26 mouse cellular contexts compared by ENCODE assay signal in the genomic region with DNA sequence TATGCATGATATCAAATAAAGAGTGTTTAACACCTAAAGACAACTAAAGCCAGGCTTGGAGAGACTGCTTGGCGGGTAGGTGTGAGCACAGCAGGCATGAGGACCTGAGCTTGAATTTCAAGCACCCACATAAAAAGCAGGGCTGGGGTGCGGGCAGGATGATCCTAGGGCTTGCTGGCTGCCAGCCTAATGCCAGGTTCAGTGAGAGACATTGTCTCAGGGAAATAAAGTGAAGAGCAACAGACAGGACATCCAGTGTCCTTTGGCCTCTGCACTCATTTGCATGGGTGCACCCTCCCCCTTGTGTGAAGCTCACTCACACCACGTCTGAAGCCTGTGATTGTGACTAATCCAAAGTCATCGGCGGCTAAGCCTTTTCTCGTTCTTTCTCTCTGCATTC. TPM values are rescaled to one million over a fixed set of nuclear protein-coding genes. Genes with fewer than 3 reads are reported as not detected.
DNase-seq lines count a peak whose midpoint lies in the region; TF ChIP-seq lines count a peak whose summit lies in the region.
"Had no signal": no experiment of that assay in that cellular context is flagged by ENCODE, and none has a peak within 500 bp of the region (broad histone marks: within the 10 kb centered on the region; RNA-seq: fewer than 3 reads in every experiment).

No protein-coding gene starts in this region.

- H3K4me1 ChIP-seq in kidney, adult 2 months (ENCODE audit: control insufficient read depth, insufficient read depth, low read length): peaks cover 3% of the 10 kb centered on the region; the same call in 1 of the 2 replicates
- H3K4me1 ChIP-seq: hindbrain, embryonic 10.5 days; liver, embryonic 12.5 days had no signal

- 46% methylated on average over 6 of the region's 6 CpGs for WGBS in kidney, adult 2 months

- H3K36me3 ChIP-seq in kidney, adult 2 months (ENCODE audit: control insufficient read depth, insufficient read depth, low read length): no peaks in the 10 kb centered on the region
- H3K36me3 ChIP-seq: hindbrain, embryonic 10.5 days; intestine, embryonic 15.5 days; liver, embryonic 12.5 days had no signal

- no peak for TF ChIP-seq POLR2A in kidney, adult 2 months (IDR thresholded peaks at IDR 0.05; ENCODE audit: low read depth, low read length)

- H3K27me3 ChIP-seq in kidney, adult 2 months (replicated peaks; ENCODE audit: control insufficient read depth, insufficient read depth, low read length): no peaks in the 10 kb centered on the region
- H3K27me3 ChIP-seq: intestine, embryonic 15.5 days; liver, embryonic 12.5 days; Patski had no signal

- TF ChIP-seq CTCF in kidney, adult 2 months (conservative IDR thresholded peaks at IDR 0.05; ENCODE audit: insufficient read depth, insufficient read length, low read depth, low read length): no peak

- no peak overlapping the region for H3K4me3 ChIP-seq in kidney, adult 2 months (ENCODE audit: insufficient read depth, low read depth, low read length)
- H3K4me3 ChIP-seq: erythroblast, embryonic 14.5 days; hindbrain, embryonic 10.5 days; intestine, embryonic 15.5 days; liver, embryonic 12.5 days had no signal

- peak; percentile 23 for DNase-seq in cerebellum, adult 9-10 months
- no peak for DNase-seq in cerebellum, adult 11-12 months
- peak; percentile 61 for DNase-seq in kidney, adult 2 months
- no peak for DNase-seq in kidney, postnatal 4 days
- DNase-seq in kidney, adult 9 months: peak; percentile 31
- peak; percentile 52 to 60 for DNase-seq in kidney, postnatal 36 days
- no peak for DNase-seq in right cerebral cortex, postnatal 36 days (ENCODE audit: low spot score in 2 of 2)
- DNase-seq: adrenal gland, postnatal 14 days; cerebellum, adult 18-20 months; embryo, embryonic 11 days; gastrocnemius, postnatal 10 days; heart, postnatal 14 days; left cerebral cortex, postnatal 4 days; liver, postnatal 0 days; lung, postnatal 36 days; right cerebral cortex, postnatal 25 days; spleen, adult 18-20 months; thymus, adult 2 months; thymus, postnatal 36 days had no signal

- no peak overlapping the region for H3K27ac ChIP-seq in kidney, adult 2 months (ENCODE audit: insufficient read depth, low read depth, low read length)
- H3K27ac ChIP-seq: hindbrain, embryonic 10.5 days; hindbrain, postnatal 0 days; intestine, embryonic 15.5 days; liver, embryonic 12.5 days; stomach, postnatal 0 days had no signal

RNA-seq across cellular contexts. Expression of a gene that starts 34.0 kb away (rescaled TPM):
- polyA plus RNA-seq in kidney, adult 2 months (2012; rRNA removed): 91.2 and 123 TPM in 2 replicates
- polyA plus RNA-seq: erythroblast, embryonic 14.5 days had no signal

Comparison
In these comparisons a context has a peak if more than half of its experiments do, and no peak if none do; other contexts are left out.
1. DNase-seq: peak in cerebellum, adult 9-10 months (single experiment), kidney, adult 2 months (single experiment), kidney, adult 9 months (single experiment) and kidney, postnatal 36 days (2 of 2); none in cerebellum, adult 11-12 months (single experiment), kidney, postnatal 4 days (0 of 2) and right cerebral cortex, postnatal 36 days (0 of 2).